Mouse (Mus musculus): ENCODE results near the gene Cela1. TPM values are rescaled to one million over a fixed set of nuclear protein-coding genes. Genes with fewer than 3 reads are reported as not detected.

The Cela1 gene
- total and polyA plus RNA-seq, 3 experiments: 0.54 to 2.9 TPM; not detected in 1

GRCm38 (mm10) chr15:100720066-100720465 is 32.3 kb upstream of the Cela1 start:
- Histone ChIP-seq H3K4me3 (ENCODE audit: low read depth, low read length) (no peak overlapping the region), H3K9me3 (replicated peaks) (peaks cover 4% of the 10 kb centered on the region; the same call in 1 of the 2 replicates), H3K36me3 (replicated peaks) (no peaks in the 10 kb centered on the region), H3K27me3 (ENCODE audit: insufficient read depth, low read length) (peaks cover 4% of the 10 kb centered on the region; the same call in 1 of the 2 replicates), H3K4me1 (ENCODE audit: insufficient read depth, low read depth, low read length) (no peaks in the 10 kb centered on the region)
- no peak for TF ChIP-seq GATA1 (IDR thresholded peaks at IDR 0.05; ENCODE audit: borderline replicate concordance, low read length)
- no peak for TF ChIP-seq CTCF (IDR thresholded peaks at IDR 0.05; ENCODE audit: low read depth, low read length)
- no peak for TF ChIP-seq TAL1 (conservative IDR thresholded peaks at IDR 0.05; ENCODE audit: low read depth, low read length)
- no peak for TF ChIP-seq GATA2 (IDR thresholded peaks at IDR 0.05; ENCODE audit: borderline replicate concordance, low read depth, low read length)
- no peak for TF ChIP-seq POLR2AphosphoS5 (IDR thresholded peaks at IDR 0.05; ENCODE audit: insufficient replicate concordance, low read depth, low read length)
- ATAC-seq (ENCODE audit: extremely low read depth, insufficient number of reproducible peaks, low FRiP score, poor library complexity, severe bottlenecking): no peak
- DNase-seq (ENCODE audit: low spot score): no peak

DNA sequence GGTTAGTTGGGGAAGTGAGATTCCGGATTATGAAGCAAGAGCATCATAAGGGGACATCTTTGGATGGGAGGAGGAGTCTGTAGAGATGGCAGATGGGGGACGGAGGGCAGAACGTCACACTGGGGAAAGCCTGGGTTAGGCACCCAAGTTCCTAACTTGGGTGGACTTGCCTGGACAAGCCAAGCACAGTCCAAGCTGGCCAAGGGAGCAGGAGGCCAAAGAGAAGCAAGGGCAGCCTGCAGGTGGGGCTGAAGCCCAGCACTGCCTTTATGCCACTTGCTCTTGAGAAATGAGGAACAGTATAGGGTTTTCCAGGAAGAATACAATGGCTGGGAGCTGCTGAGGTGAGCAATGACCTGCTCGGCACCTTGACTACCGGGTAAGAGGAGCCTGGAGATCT is 31.5 kb upstream of the Cela1 start:
- ATAC-seq (ENCODE audit: extremely low read depth, insufficient number of reproducible peaks, low FRiP score, poor library complexity, severe bottlenecking) (no peak), DNase-seq (ENCODE audit: low spot score) (no peak)
- H3K4me1 ChIP-seq (ENCODE audit: insufficient read depth, low read depth, low read length): no peaks in the 10 kb centered on the region
- TF ChIP-seq POLR2AphosphoS5 (IDR thresholded peaks at IDR 0.05; ENCODE audit: insufficient replicate concordance, low read depth, low read length): no peak
- no peak for TF ChIP-seq GATA1 (IDR thresholded peaks at IDR 0.05; ENCODE audit: borderline replicate concordance, low read length)
- TF ChIP-seq GATA2 (IDR thresholded peaks at IDR 0.05; ENCODE audit: borderline replicate concordance, low read depth, low read length): no peak
- no peak for TF ChIP-seq CTCF (IDR thresholded peaks at IDR 0.05; ENCODE audit: low read depth, low read length)
- H3K27me3 ChIP-seq (ENCODE audit: insufficient read depth, low read length): peaks cover 4% of the 10 kb centered on the region; the same call in 1 of the 2 replicates
- no peak overlapping the region for H3K4me3 ChIP-seq (ENCODE audit: low read depth, low read length)
- H3K36me3 ChIP-seq (replicated peaks): no peaks in the 10 kb centered on the region
- H3K9me3 ChIP-seq (replicated peaks): peaks cover 4% of the 10 kb centered on the region; the same call in 1 of the 2 replicates

GRCm38 (mm10) chr15:100718572-100718971 is 30.9 kb upstream of the Cela1 start:
- Histone ChIP-seq H3K9me3 (replicated peaks) (peaks cover 7% of the 10 kb centered on the region; the same call in 1 of the 2 replicates), H3K4me1 (ENCODE audit: insufficient read depth, low read depth, low read length) (no peaks in the 10 kb centered on the region), H3K4me3 (ENCODE audit: low read depth, low read length) (no peak overlapping the region), H3K36me3 (replicated peaks) (no peaks in the 10 kb centered on the region), H3K27me3 (ENCODE audit: insufficient read depth, low read length) (peaks cover 4% of the 10 kb centered on the region; the same call in 1 of the 2 replicates)
- ATAC-seq (ENCODE audit: extremely low read depth, insufficient number of reproducible peaks, low FRiP score, poor library complexity, severe bottlenecking) (no peak), DNase-seq (ENCODE audit: low spot score) (no peak)
- TF ChIP-seq GATA1 (IDR thresholded peaks at IDR 0.05; ENCODE audit: borderline replicate concordance, low read length) (no peak), GATA2 (IDR thresholded peaks at IDR 0.05; ENCODE audit: borderline replicate concordance, low read depth, low read length) (no peak), CTCF (IDR thresholded peaks at IDR 0.05; ENCODE audit: low read depth, low read length) (no peak), POLR2AphosphoS5 (IDR thresholded peaks at IDR 0.05; ENCODE audit: insufficient replicate concordance, low read depth, low read length) (no peak), TAL1 (conservative IDR thresholded peaks at IDR 0.05; ENCODE audit: low read depth, low read length) (no peak)

GRCm38 (mm10) chr15:100717933-100718332 is 30.2 kb upstream of the Cela1 start:
- Histone ChIP-seq H3K4me3 (ENCODE audit: low read depth, low read length) (no peak overlapping the region), H3K36me3 (replicated peaks) (no peaks in the 10 kb centered on the region), H3K9me3 (replicated peaks) (peaks cover 7% of the 10 kb centered on the region; the same call in 1 of the 2 replicates), H3K27me3 (ENCODE audit: insufficient read depth, low read length) (peaks cover 4% of the 10 kb centered on the region; the same call in 1 of the 2 replicates), H3K4me1 (ENCODE audit: insufficient read depth, low read depth, low read length) (no peaks in the 10 kb centered on the region)
- no peak for ATAC-seq (ENCODE audit: extremely low read depth, insufficient number of reproducible peaks, low FRiP score, poor library complexity, severe bottlenecking)
- DNase-seq (ENCODE audit: low spot score): no peak
- TF ChIP-seq GATA1 (IDR thresholded peaks at IDR 0.05; ENCODE audit: borderline replicate concordance, low read length): no peak
- TF ChIP-seq POLR2AphosphoS5 (IDR thresholded peaks at IDR 0.05; ENCODE audit: insufficient replicate concordance, low read depth, low read length): no peak
- TF ChIP-seq TAL1 (conservative IDR thresholded peaks at IDR 0.05; ENCODE audit: low read depth, low read length): no peak
- TF ChIP-seq CTCF (IDR thresholded peaks at IDR 0.05; ENCODE audit: low read depth, low read length): no peak
- no peak for TF ChIP-seq GATA2 (IDR thresholded peaks at IDR 0.05; ENCODE audit: borderline replicate concordance, low read depth, low read length)

DNA sequence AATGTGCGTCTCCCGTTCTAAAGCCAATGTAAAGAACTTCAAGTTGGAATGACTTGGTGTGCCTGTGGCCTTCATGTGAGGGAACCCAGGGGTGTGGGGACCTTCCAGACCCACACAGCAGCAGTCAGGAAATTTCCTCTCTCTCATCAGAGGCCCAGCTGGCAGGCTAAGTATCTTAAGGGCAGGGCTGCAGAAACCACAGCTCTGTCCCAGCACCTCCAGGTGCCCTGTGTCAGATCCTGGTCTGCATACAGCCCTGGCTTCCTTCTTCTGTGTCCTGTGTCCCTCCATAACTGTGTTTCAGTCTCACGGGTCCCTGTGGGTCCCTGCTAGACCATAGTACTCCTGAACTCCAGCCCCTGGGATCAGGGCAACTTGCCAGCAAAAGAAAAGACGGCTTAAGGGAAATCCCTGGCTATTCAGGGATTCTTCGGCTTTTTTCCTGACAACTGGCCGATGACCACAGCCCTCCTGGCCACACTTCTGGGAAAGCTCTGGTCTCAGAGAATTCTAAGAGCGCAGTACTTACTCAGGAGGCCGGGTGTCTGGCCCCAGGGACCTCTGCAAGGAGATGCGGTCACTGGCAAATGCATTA is 27.8 kb upstream of the Cela1 start:
- no peak for TF ChIP-seq POLR2AphosphoS5 (IDR thresholded peaks at IDR 0.05; ENCODE audit: insufficient replicate concordance, low read depth, low read length)
- no peak for TF ChIP-seq GATA1 (IDR thresholded peaks at IDR 0.05; ENCODE audit: borderline replicate concordance, low read length)
- no peak for TF ChIP-seq TAL1 (conservative IDR thresholded peaks at IDR 0.05; ENCODE audit: low read depth, low read length)
- no peak for TF ChIP-seq GATA2 (IDR thresholded peaks at IDR 0.05; ENCODE audit: borderline replicate concordance, low read depth, low read length)
- no peak for TF ChIP-seq CTCF (IDR thresholded peaks at IDR 0.05; ENCODE audit: low read depth, low read length)
- DNase-seq (ENCODE audit: low spot score) (no peak), ATAC-seq (ENCODE audit: extremely low read depth, insufficient number of reproducible peaks, low FRiP score, poor library complexity, severe bottlenecking) (no peak)
- no peaks in the 10 kb centered on the region for H3K4me1 ChIP-seq (ENCODE audit: insufficient read depth, low read depth, low read length)
- peaks cover 7% of the 10 kb centered on the region; the same call in 1 of the 2 replicates for H3K9me3 ChIP-seq (replicated peaks)
- H3K36me3 ChIP-seq (replicated peaks): no peaks in the 10 kb centered on the region
- H3K27me3 ChIP-seq (ENCODE audit: insufficient read depth, low read length): peaks cover 4% of the 10 kb centered on the region; the same call in 1 of the 2 replicates
- no peak overlapping the region for H3K4me3 ChIP-seq (ENCODE audit: low read depth, low read length)

GRCm38 (mm10) chr15:100714470-100714869 is 26.7 kb upstream of the Cela1 start:
- Histone ChIP-seq H3K36me3 (replicated peaks) (no peaks in the 10 kb centered on the region), H3K4me3 (ENCODE audit: low read depth, low read length) (no peak overlapping the region), H3K9me3 (replicated peaks) (peaks cover 7% of the 10 kb centered on the region; the same call in 1 of the 2 replicates), H3K4me1 (ENCODE audit: insufficient read depth, low read depth, low read length) (no peaks in the 10 kb centered on the region), H3K27me3 (ENCODE audit: insufficient read depth, low read length) (peaks cover 4% of the 10 kb centered on the region; the same call in 1 of the 2 replicates)
- DNase-seq (ENCODE audit: low spot score): no peak
- no peak for TF ChIP-seq CTCF (IDR thresholded peaks at IDR 0.05; ENCODE audit: low read depth, low read length)
- no peak for TF ChIP-seq TAL1 (conservative IDR thresholded peaks at IDR 0.05; ENCODE audit: low read depth, low read length)
- TF ChIP-seq GATA2 (IDR thresholded peaks at IDR 0.05; ENCODE audit: borderline replicate concordance, low read depth, low read length): no peak
- TF ChIP-seq GATA1 (IDR thresholded peaks at IDR 0.05; ENCODE audit: borderline replicate concordance, low read length): no peak
- TF ChIP-seq POLR2AphosphoS5 (IDR thresholded peaks at IDR 0.05; ENCODE audit: insufficient replicate concordance, low read depth, low read length): no peak
- no peak for ATAC-seq (ENCODE audit: extremely low read depth, insufficient number of reproducible peaks, low FRiP score, poor library complexity, severe bottlenecking)
